Mouse (Mus musculus) midbrain, embryonic 15.5 days (tissue): ENCODE data around the gene Psors1c2. TPM values are rescaled to one million over a fixed set of nuclear protein-coding genes. Genes with fewer than 3 reads are reported as not detected.
A peak's percentile ranks its signal among the peaks of the same experiment; 100 is the strongest.

Experiments
- ATAC-seq: fragments of 200-750 bp; cut with Nextera tagmentation; replicated peaks from 2 replicates; pipeline ENCODE4 v1.8.0; 2017; ENCODE audit warnings: moderate TSS enrichment
- H3K27ac ChIP-seq: fragments of 300-500 bp; sonication (generic); 2 replicates; pipeline ENCODE4 v1.5.1; 2015; ENCODE audit warnings: mild to moderate bottlenecking, inconsistent platforms
- H3K27me3 ChIP-seq: fragments of 300-500 bp; sonication (generic); replicated peaks from 2 replicates; pipeline ENCODE4 v1.6.1; 2015; ENCODE audit warnings: inconsistent platforms
- H3K36me3 ChIP-seq: fragments of 300-500 bp; sonication (generic); replicated peaks from 2 replicates; pipeline ENCODE4 v1.6.1; 2015; ENCODE audit warnings: inconsistent platforms
- H3K4me1 ChIP-seq: fragments of 300-500 bp; sonication (generic); 2 replicates; pipeline ENCODE4 v1.6.1; 2015; ENCODE audit warnings: inconsistent platforms
- H3K4me2 ChIP-seq: fragments of 300-500 bp; sonication (generic); 2 replicates; pipeline ENCODE4 v1.6.1; 2015; ENCODE audit warnings: inconsistent platforms, mild to moderate bottlenecking, moderate library complexity
- H3K4me3 ChIP-seq: fragments of 300-500 bp; sonication (generic); 2 replicates; pipeline ENCODE4 v1.5.1; 2015; ENCODE audit warnings: mild to moderate bottlenecking, inconsistent platforms
- H3K9ac ChIP-seq: fragments of 300-500 bp; sonication (generic); 2 replicates; pipeline ENCODE4 v1.6.1; 2015; ENCODE audit warnings: mild to moderate bottlenecking, inconsistent platforms
- H3K9me3 ChIP-seq: fragments of 300-500 bp; sonication (generic); 2 replicates; pipeline ENCODE4 v1.6.1; 2016; ENCODE audit warnings: inconsistent platforms
- WGBS: fragments of 180-500 bp; shearing (Covaris S2); methylation state at CpG from one replicate; pipeline ENCODE4 v1.1.7; 2015; ENCODE audit warnings: mixed read lengths; 5-methylcytosine and 5-hydroxymethylcytosine counted together
- polyA plus RNA-seq: library from polyadenylated mRNA; unstranded; fragments of >200 nt; fragmentation: Nextera tagmentation; extraction: Ambion mirVana; gene quantifications from 2 replicates; pipeline ENCODE4 v1.2.1, GENCODE M21; 2015

Psors1c2 gene
- polyA plus RNA-seq, 1 experiment from 2014 or later: 0.96 TPM

DNA sequence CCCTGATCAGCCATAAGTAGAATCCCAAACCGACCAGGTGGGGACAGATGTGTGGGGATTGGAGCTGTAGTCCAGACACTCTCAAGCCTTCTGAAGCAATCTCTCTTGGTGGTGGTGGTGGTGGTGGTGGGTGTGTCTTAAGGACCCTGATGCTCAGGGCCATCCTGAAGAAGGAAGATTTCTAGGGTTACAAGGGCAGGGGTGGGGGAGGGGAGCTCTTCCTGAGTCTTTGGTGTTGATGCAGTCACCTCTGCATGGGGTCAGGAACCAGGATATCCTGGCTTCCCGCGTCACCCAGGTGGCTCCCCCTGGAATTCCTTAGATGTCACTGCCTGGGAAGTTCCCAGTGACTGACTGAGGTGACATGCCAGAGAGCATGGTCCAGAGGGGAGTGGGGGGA lies 641 bp upstream of the Psors1c2 start:
- WGBS: 25% methylated on average over 3 of the region's 3 CpGs
- no peak for ATAC-seq
- Histone ChIP-seq H3K9ac (no peak overlapping the region), H3K4me2 (no peak overlapping the region), H3K36me3 (no peaks in the 10 kb centered on the region), H3K4me3 (no peak overlapping the region), H3K4me1 (peaks cover 3% of the 10 kb centered on the region; the same call in 1 of the 2 replicates), H3K27ac (no peak overlapping the region), H3K27me3 (no peaks in the 10 kb centered on the region), H3K9me3 (no peaks in the 10 kb centered on the region)

DNA sequence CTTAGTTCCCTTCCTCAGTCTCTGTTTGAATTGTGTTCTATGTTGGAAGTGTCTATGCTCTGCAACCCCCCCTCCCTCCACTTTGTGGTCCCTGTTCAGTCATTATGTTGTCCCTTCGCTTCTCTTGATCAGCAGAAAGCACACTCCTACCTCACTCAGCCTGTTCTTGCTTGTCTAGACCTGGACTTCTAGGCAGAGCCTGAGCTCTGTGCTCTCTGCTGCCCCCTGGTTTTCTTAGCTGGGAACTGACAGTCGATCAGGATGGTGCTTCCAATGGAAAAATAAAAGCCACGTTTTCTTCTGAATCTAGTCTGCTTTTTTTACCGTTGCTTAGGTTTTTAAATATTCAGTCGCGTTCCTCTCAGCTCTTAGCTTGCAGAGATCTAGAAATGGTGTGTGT lies 1.3 kb downstream of the Psors1c2 start:
- no peak overlapping the region for H3K4me2 ChIP-seq
- H3K9me3 ChIP-seq: no peaks in the 10 kb centered on the region
- H3K27me3 ChIP-seq: no peaks in the 10 kb centered on the region
- H3K4me3 ChIP-seq: no peak overlapping the region
- no peak overlapping the region for H3K9ac ChIP-seq
- WGBS: 11% methylated on average over 6 of the region's 6 CpGs
- H3K36me3 ChIP-seq: no peaks in the 10 kb centered on the region
- ATAC-seq: peak; percentile 75
- no peak overlapping the region for H3K27ac ChIP-seq
- peaks cover 3% of the 10 kb centered on the region; the same call in 1 of the 2 replicates for H3K4me1 ChIP-seq

- no peaks in the 10 kb centered on the region for H3K36me3 ChIP-seq
- H3K27ac ChIP-seq: no peak overlapping the region
- H3K4me2 ChIP-seq: no peak overlapping the region
- no peaks in the 10 kb centered on the region for H3K27me3 ChIP-seq
- no peak overlapping the region for H3K4me3 ChIP-seq
- no peaks in the 10 kb centered on the region for H3K9me3 ChIP-seq
- no peak for ATAC-seq
- H3K4me1 ChIP-seq: no peaks in the 10 kb centered on the region
- 90% methylated on average over 4 of the region's 4 CpGs for WGBS
- no peak overlapping the region for H3K9ac ChIP-seq
These were observed 4.4 kb downstream of the Psors1c2 start for GRCm38 (mm10) chr17:35537421-35537820.

DNA sequence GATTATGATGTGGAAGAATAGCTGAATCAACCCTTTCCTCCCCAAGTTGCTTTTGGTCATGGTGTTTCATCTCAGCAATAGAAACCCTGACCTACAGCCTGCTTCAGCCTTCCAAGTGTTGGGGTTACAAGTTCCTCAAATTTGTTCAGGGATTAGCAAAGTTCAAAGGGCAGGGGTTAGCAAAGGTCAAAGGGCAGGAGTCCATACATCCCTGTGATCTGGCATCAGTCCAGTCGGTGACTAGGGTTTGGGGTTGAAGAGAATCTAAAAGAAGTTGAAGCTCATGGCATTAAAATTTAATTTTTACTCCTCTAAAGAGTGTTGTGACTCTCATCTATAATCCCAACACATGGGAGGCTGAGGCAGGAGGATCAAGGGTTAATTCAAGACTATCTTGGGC lies 5.5 kb downstream of the Psors1c2 start:
- Histone ChIP-seq H3K27ac (no peak overlapping the region), H3K9me3 (no peaks in the 10 kb centered on the region), H3K4me1 (peaks cover 5% of the 10 kb centered on the region; the same call in 1 of the 2 replicates), H3K36me3 (no peaks in the 10 kb centered on the region), H3K4me2 (no peak overlapping the region), H3K27me3 (no peaks in the 10 kb centered on the region), H3K9ac (no peak overlapping the region), H3K4me3 (no peak overlapping the region)
- ATAC-seq: no peak
- WGBS: 80% methylated on average over 1 of the region's 1 CpGs

GRCm38 (mm10) chr17:35539540-35539939 lies 6.5 kb downstream of the Psors1c2 start:
- no peaks in the 10 kb centered on the region for H3K9me3 ChIP-seq
- no peak overlapping the region for H3K4me2 ChIP-seq
- no peaks in the 10 kb centered on the region for H3K27me3 ChIP-seq
- H3K4me3 ChIP-seq: no peak overlapping the region
- no peak for ATAC-seq
- H3K36me3 ChIP-seq: no peaks in the 10 kb centered on the region
- H3K9ac ChIP-seq: no peak overlapping the region
- H3K4me1 ChIP-seq: peaks cover 7% of the 10 kb centered on the region; the same call in 1 of the 2 replicates
- WGBS: 55% methylated on average over 10 of the region's 10 CpGs
- no peak overlapping the region for H3K27ac ChIP-seq

DNA sequence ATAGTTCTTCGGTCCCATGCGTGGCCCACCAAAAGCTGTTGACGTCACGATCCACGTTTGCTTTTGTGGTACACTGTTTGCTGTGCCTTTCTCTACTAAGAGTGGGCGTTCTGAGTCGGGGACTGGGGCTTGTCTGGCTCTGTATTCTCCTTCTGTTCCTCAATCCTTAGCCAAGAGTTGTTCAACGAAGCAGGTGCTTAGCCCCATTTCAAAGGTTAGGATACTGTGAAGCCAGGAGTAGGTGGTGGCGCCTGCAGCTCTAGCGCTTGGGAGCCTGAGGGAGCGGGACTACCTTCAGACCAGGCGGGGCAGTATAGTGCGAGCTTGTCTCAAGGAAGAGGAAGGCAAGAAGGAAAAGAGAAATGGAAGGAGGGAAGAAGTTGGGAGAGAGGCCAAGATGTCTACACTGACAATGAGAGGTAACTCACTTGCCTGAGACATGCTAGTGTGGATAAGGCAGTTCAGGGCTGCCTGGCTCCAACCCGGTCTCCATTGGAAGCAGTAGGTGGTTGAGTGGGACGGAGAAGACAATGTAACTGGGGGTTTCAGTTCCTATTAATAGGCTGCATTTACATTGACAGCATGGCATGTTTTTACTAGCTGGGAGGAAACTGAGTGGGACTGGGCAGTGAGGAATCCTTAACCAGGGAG lies 9.9 kb downstream of the Psors1c2 start:
- peak overlapping the region; percentile 27 for H3K4me2 ChIP-seq
- H3K27me3 ChIP-seq: no peaks in the 10 kb centered on the region
- WGBS: 72% methylated on average over 15 of the region's 15 CpGs
- no peaks in the 10 kb centered on the region for H3K36me3 ChIP-seq
- peaks cover 12% of the 10 kb centered on the region; the same call in 1 of the 2 replicates for H3K4me1 ChIP-seq
- no peak overlapping the region for H3K4me3 ChIP-seq
- no peaks in the 10 kb centered on the region for H3K9me3 ChIP-seq
- no peak overlapping the region for H3K9ac ChIP-seq
- no peak overlapping the region for H3K27ac ChIP-seq
- ATAC-seq: peak; percentile 34; the same call in 1 of the 2 replicates

DNA sequence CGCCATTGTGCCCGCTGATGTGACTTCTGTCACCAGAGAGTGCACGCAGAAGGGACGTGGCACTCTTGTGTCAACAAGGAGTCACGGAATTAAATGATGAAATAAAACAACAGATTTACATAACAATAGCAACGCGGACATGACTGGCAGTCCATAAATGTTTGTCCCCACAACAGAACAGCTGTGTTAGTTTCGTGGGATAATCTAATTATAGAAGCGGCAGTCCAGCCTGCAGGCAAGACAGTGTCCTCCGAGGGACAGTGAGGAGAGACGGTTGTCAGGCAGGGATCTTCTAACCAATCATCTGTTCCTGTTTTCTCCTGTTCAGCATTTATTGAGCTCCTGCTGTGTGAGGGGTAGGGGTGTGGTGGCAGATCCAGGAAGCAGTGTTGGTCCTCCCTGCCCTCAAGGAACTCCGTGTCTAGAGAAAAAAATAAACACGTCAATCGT lies 10.4 kb downstream of the Psors1c2 start:
- Histone ChIP-seq H3K27ac (no peak overlapping the region), H3K9ac (no peak overlapping the region), H3K4me3 (no peak overlapping the region), H3K9me3 (no peaks in the 10 kb centered on the region), H3K4me2 (peak overlapping the region; percentile 27), H3K4me1 (peaks cover 12% of the 10 kb centered on the region; the same call in 1 of the 2 replicates), H3K36me3 (no peaks in the 10 kb centered on the region), H3K27me3 (no peaks in the 10 kb centered on the region)
- ATAC-seq: peak; percentile 60
- WGBS: 13% methylated on average over 14 of the region's 14 CpGs

- no peaks in the 10 kb centered on the region for H3K27me3 ChIP-seq
- no peak for ATAC-seq
- WGBS: 69% methylated on average over 6 of the region's 6 CpGs
These were observed 11.0 kb downstream of the Psors1c2 start for GRCm38 (mm10) chr17:35544001-35544400.

GRCm38 (mm10) chr17:35544680-35545079 lies 11.7 kb downstream of the Psors1c2 start:
- WGBS: 30% methylated on average over 6 of the region's 6 CpGs
- H3K4me3 ChIP-seq: no peak overlapping the region

More at GRCm38 (mm10) chr17:35544001-35544400, 11.0 kb downstream of the Psors1c2 start:
- Histone ChIP-seq H3K27ac (no peak overlapping the region), H3K4me1 (peaks cover 12% of the 10 kb centered on the region; the same call in 1 of the 2 replicates), H3K4me3 (no peak overlapping the region), H3K9me3 (no peaks in the 10 kb centered on the region), H3K9ac (no peak overlapping the region), H3K4me2 (no peak overlapping the region), H3K36me3 (no peaks in the 10 kb centered on the region)

DNA sequence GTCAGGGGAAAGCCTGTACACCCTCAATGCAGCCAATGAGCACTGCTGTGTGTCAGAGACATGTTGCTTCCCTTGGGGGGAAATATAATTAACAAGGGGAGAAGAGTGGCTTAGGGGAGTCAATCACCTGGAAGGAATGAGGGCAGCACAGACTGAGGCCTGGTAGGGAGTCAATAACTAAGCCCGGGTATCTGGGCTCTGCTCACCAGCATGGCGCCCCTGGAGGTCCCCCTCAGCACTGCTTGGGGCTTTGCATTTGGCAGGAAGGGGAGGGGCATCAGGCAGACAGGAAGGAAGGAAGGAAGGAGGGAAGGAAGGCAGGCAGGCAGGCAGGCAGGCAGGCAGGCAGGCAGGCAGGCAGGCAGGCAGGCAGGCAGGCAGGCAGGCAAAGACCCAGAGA lies 14.5 kb downstream of the Psors1c2 start:
- Histone ChIP-seq H3K36me3 (no peaks in the 10 kb centered on the region), H3K4me3 (no peak overlapping the region)
- no peak for ATAC-seq

More at GRCm38 (mm10) chr17:35544680-35545079, 11.7 kb downstream of the Psors1c2 start:
- Histone ChIP-seq H3K36me3 (no peaks in the 10 kb centered on the region), H3K4me2 (no peak overlapping the region), H3K9me3 (no peaks in the 10 kb centered on the region), H3K9ac (no peak overlapping the region), H3K27me3 (no peaks in the 10 kb centered on the region), H3K4me1 (peaks cover 12% of the 10 kb centered on the region; the same call in 1 of the 2 replicates), H3K27ac (no peak overlapping the region)
- ATAC-seq: peak; percentile 55; the same call in 1 of the 2 replicates

GRCm38 (mm10) chr17:35548636-35549035 lies 15.6 kb downstream of the Psors1c2 start:
- Histone ChIP-seq H3K4me2 (no peak overlapping the region), H3K9me3 (no peaks in the 10 kb centered on the region), H3K27ac (no peak overlapping the region), H3K4me3 (no peak overlapping the region), H3K27me3 (no peaks in the 10 kb centered on the region), H3K9ac (no peak overlapping the region), H3K36me3 (no peaks in the 10 kb centered on the region), H3K4me1 (peaks cover 6% of the 10 kb centered on the region; the same call in 1 of the 2 replicates)
- 15% methylated on average over 5 of the region's 5 CpGs for whole genome bisulfite sequencing
- no peak for ATAC-seq

More for the DNA sequence above, 14.5 kb downstream of the Psors1c2 start:
- H3K27me3 ChIP-seq: no peaks in the 10 kb centered on the region
- no peak overlapping the region for H3K27ac ChIP-seq
- WGBS: 59% methylated on average over 2 of the region's 2 CpGs
- H3K9me3 ChIP-seq: no peaks in the 10 kb centered on the region
- H3K9ac ChIP-seq: no peak overlapping the region
- H3K4me1 ChIP-seq: peaks cover 12% of the 10 kb centered on the region; the same call in 1 of the 2 replicates
- H3K4me2 ChIP-seq: no peak overlapping the region

DNA sequence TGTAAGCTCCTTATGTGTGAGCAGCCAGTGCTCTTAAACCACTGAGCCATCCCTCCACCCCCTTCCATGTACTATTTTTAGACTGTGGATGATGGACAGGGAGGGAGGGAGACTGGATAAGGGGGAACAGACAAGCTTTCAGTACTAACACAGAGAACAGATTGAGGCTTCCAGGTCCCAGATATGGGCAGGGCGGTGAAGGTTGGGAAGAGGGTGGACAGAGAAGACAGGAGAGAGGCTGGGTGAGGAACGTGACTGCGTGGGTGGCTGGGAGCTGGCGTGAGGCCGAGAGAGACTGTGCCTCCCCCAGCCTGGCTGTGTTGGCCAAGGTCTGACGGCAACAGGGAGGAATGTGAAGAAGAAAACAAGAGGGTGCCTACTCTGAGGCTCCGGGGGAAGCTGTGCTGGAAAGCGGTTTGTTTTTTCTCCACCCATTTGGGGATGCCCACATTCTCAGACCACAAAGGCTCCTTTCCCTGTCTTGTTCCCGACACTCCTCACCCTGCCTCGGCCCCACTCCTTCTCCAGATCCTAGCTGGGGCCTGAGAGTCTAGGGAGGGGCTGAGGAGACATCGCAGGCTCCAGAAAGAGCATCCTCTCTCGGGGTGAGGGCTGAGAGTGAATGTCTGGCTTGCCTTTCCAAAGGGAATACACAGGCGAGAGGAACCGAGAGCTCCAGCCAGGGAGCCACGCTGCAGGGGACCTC lies 16.6 kb downstream of the Psors1c2 start:
- H3K36me3 ChIP-seq: no peaks in the 10 kb centered on the region
- H3K27me3 ChIP-seq: no peaks in the 10 kb centered on the region; the same call in 1 of the 2 replicates
- H3K27ac ChIP-seq: peak overlapping the region; percentile 28; the same call in 1 of the 2 replicates
- ATAC-seq: 0 out of 2 replicates have a peak, but pooled peaks have one; percentile 16
- no peak overlapping the region for H3K4me3 ChIP-seq
- H3K9ac ChIP-seq: no peak overlapping the region
- H3K9me3 ChIP-seq: no peaks in the 10 kb centered on the region
- 0 out of 2 replicates have a peak, but pooled peaks cover 6% of the 10 kb centered on the region for H3K4me1 ChIP-seq
- no peak overlapping the region for H3K4me2 ChIP-seq
- 45% methylated on average over 15 of the region's 15 CpGs for WGBS
